Mouse (Mus musculus) MEL (cell line): ENCODE results near the gene Gm17268. TPM values are rescaled to one million over a fixed set of nuclear protein-coding genes. Genes with fewer than 3 reads are reported as not detected.
A peak's percentile ranks its signal among the peaks of the same experiment; 100 is the strongest.

Source experiments
- DNase-seq: peaks from one replicate; pipeline ENCODE4 v3.0.0; 2011; ENCODE audit warnings: low read depth, low spot score
- H3K27ac ChIP-seq: 2 replicates; pipeline ENCODE4 v1.5.1; 2012; ENCODE audit warnings: low read depth, mild to moderate bottlenecking, control low read depth, low read length, moderate library complexity; ENCODE audit not compliant: control insufficient read depth
- H3K27me3 ChIP-seq, 2 experiments: fragments of 150-350 bp in 1 of 2; sonication (generic) in 1 of 2; 2 replicates each; pipeline ENCODE4 v1.6.1; 2012; ENCODE audit warnings: low read length in 2 of 2, mild to moderate bottlenecking in 2 of 2, improper control_type of control experiment in 1 of 2, moderate library complexity in 1 of 2; ENCODE audit not compliant: insufficient read depth in 2 of 2, control insufficient read depth in 1 of 2
- H3K36me3 ChIP-seq, 2 experiments: 2 replicates each; pipeline ENCODE4 v1.6.1; 2012 to 2014; ENCODE audit warnings: low read length in 2 of 2, improper control_type of control experiment in 1 of 2, inconsistent platforms in 1 of 2, mild to moderate bottlenecking in 1 of 2; ENCODE audit not compliant: insufficient read depth in 2 of 2, control insufficient read depth in 1 of 2
- H3K4me1 ChIP-seq, 2 experiments: fragments of 150-350 bp in 1 of 2; sonication (generic) in 1 of 2; 2 replicates each; pipeline ENCODE4 v1.6.1; 2012; ENCODE audit warnings: low read length in 2 of 2, improper control_type of control experiment in 1 of 2, mild to moderate bottlenecking in 1 of 2; ENCODE audit not compliant: insufficient read depth in 2 of 2, control insufficient read depth in 1 of 2
- H3K4me3 ChIP-seq, 2 experiments: fragments of 150-350 bp in 1 of 2; sonication (generic) in 1 of 2; 2 replicates each; pipeline ENCODE4 v1.5.1; 2012; ENCODE audit warnings: low read depth in 2 of 2, low read length in 2 of 2, mild to moderate bottlenecking in 2 of 2, moderate library complexity in 2 of 2, control low read depth in 1 of 2, improper control_type of control experiment in 1 of 2; ENCODE audit not compliant: control insufficient read depth in 1 of 2, insufficient read depth in 1 of 2
- H3K79me2 ChIP-seq: 2 replicates; pipeline ENCODE4 v1.6.1; 2012; ENCODE audit warnings: mild to moderate bottlenecking, low read length, moderate library complexity; ENCODE audit not compliant: control insufficient read depth, poor library complexity, insufficient read depth
- H3K9ac ChIP-seq: 2 replicates; pipeline ENCODE4 v1.6.1; 2012; ENCODE audit warnings: low read depth, mild to moderate bottlenecking, control low read depth, low read length, moderate library complexity; ENCODE audit not compliant: control insufficient read depth, poor library complexity, severe bottlenecking
- H3K9me3 ChIP-seq: fragments of 150-350 bp; sonication (generic); replicated peaks from 2 replicates; pipeline ENCODE4 v1.6.1; 2012; ENCODE audit warnings: mild to moderate bottlenecking, low read length, improper control_type of control experiment, moderate library complexity; ENCODE audit not compliant: insufficient read depth
- BHLHE40 ChIP-seq: IDR thresholded peaks from 2 replicates; pipeline ENCODE4 v1.6.1; 2012; ENCODE audit warnings: low read depth, mild to moderate bottlenecking, inconsistent platforms, low read length, improper control_type of control experiment, borderline replicate concordance
- CHD1 ChIP-seq: IDR thresholded peaks from 2 replicates; pipeline ENCODE4 v1.6.1; 2012; ENCODE audit warnings: low read depth, mild to moderate bottlenecking, inconsistent platforms, low read length, improper control_type of control experiment
- CTCF ChIP-seq, 3 experiments: IDR thresholded peaks in 2 of 3; conservative IDR thresholded peaks in 1 of 3; 2 replicates each; pipeline ENCODE4 v1.5.1; 2011 to 2012; ENCODE audit warnings: low read length in 3 of 3, low read depth in 2 of 3, mild to moderate bottlenecking in 2 of 3, improper control_type of control experiment in 1 of 3, inconsistent platforms in 1 of 3, mixed read lengths in 1 of 3, moderate library complexity in 1 of 3; ENCODE audit not compliant: control insufficient read depth in 1 of 3, insufficient read depth in 1 of 3, poor library complexity in 1 of 3, severe bottlenecking in 1 of 3
- ELF1 ChIP-seq: IDR thresholded peaks from 2 replicates; pipeline ENCODE4 v1.6.1; 2014; ENCODE audit warnings: low read depth, mild to moderate bottlenecking, inconsistent platforms, low read length, improper control_type of control experiment, moderate library complexity
- EP300 ChIP-seq, 2 experiments: IDR thresholded peaks; 2 replicates each; pipeline ENCODE4 v1.6.1; 2011; ENCODE audit warnings: improper control_type of control experiment in 2 of 2, low read length in 2 of 2, low read depth in 1 of 2, mild to moderate bottlenecking in 1 of 2
- GABPA ChIP-seq: IDR thresholded peaks from 2 replicates; pipeline ENCODE4 v1.6.1; 2012; ENCODE audit warnings: low read depth, mild to moderate bottlenecking, inconsistent platforms, low read length, improper control_type of control experiment, moderate library complexity
- GATA1 ChIP-seq: IDR thresholded peaks from 2 replicates; pipeline ENCODE4 v1.6.1; 2011; ENCODE audit warnings: low read depth, low read length, improper control_type of control experiment
- JUND ChIP-seq: IDR thresholded peaks from 2 replicates; pipeline ENCODE4 v1.6.1; 2011; ENCODE audit warnings: low read depth, mild to moderate bottlenecking, improper control_type of control experiment, low read length
- MAFK ChIP-seq: IDR thresholded peaks from 2 replicates; pipeline ENCODE4 v1.6.1; 2011; ENCODE audit warnings: low read depth, mild to moderate bottlenecking, low read length, improper control_type of control experiment, borderline replicate concordance
- MAZ ChIP-seq: IDR thresholded peaks from 2 replicates; pipeline ENCODE4 v1.6.1; 2012; ENCODE audit warnings: low read depth, mild to moderate bottlenecking, inconsistent platforms, low read length, improper control_type of control experiment
- MEF2A ChIP-seq: IDR thresholded peaks from 2 replicates; pipeline ENCODE4 v1.6.1; 2014; ENCODE audit warnings: low read depth, mild to moderate bottlenecking, inconsistent platforms, low read length, improper control_type of control experiment; ENCODE audit not compliant: poor library complexity, insufficient replicate concordance, severe bottlenecking; ENCODE audit errors: extremely low read depth
- MYB ChIP-seq: IDR thresholded peaks from 2 replicates; pipeline ENCODE4 v1.6.1; 2011; ENCODE audit warnings: mild to moderate bottlenecking, low read depth, low read length, improper control_type of control experiment
- RAD21 ChIP-seq: IDR thresholded peaks from 2 replicates; pipeline ENCODE4 v1.6.1; 2011; ENCODE audit warnings: mild to moderate bottlenecking, low read depth, low read length, improper control_type of control experiment
- RCOR1 ChIP-seq: IDR thresholded peaks from 2 replicates; pipeline ENCODE4 v1.6.1; 2012; ENCODE audit warnings: low read depth, mild to moderate bottlenecking, inconsistent platforms, low read length, improper control_type of control experiment
- SMC3 ChIP-seq: IDR thresholded peaks from 2 replicates; pipeline ENCODE4 v1.6.1; 2011; ENCODE audit warnings: low read depth, low read length, improper control_type of control experiment
- TCF12 ChIP-seq: IDR thresholded peaks from 2 replicates; pipeline ENCODE4 v1.6.1; 2014; ENCODE audit warnings: low read depth, mild to moderate bottlenecking, inconsistent platforms, low read length, improper control_type of control experiment, moderate library complexity
- UBTF ChIP-seq: IDR thresholded peaks from 2 replicates; pipeline ENCODE4 v1.6.1; 2012; ENCODE audit warnings: low read depth, mild to moderate bottlenecking, inconsistent platforms, low read length, improper control_type of control experiment, moderate library complexity, borderline replicate concordance; ENCODE audit not compliant: insufficient read depth
- ZC3H11A ChIP-seq: IDR thresholded peaks from 2 replicates; pipeline ENCODE4 v1.6.1; 2012; ENCODE audit warnings: low read depth, mild to moderate bottlenecking, inconsistent platforms, low read length, improper control_type of control experiment
- ZKSCAN1 ChIP-seq: IDR thresholded peaks from 2 replicates; pipeline ENCODE4 v1.6.1; 2012; ENCODE audit warnings: low read depth, mild to moderate bottlenecking, inconsistent platforms, low read length, improper control_type of control experiment, moderate library complexity
- polyA plus RNA-seq, 2 experiments: library from polyadenylated mRNA; stranded (reverse) in 1 of 2; unstranded in 1 of 2; fragments of >175 nt in 1 of 2; fragments of >200 nt in 1 of 2; gene quantifications; 2 replicates each; pipeline versions ENCODE4 v1.2.1 to v1.2.4; 2012; ENCODE audit warnings: low replicate concordance in 2 of 2, low read depth in 1 of 2; ENCODE audit not compliant: insufficient read length in 2 of 2, insufficient read depth in 1 of 2, missing spikeins in 1 of 2
- total RNA-seq: library from RNA; depleted of rRNA; stranded (reverse); fragments of 300-350 nt; gene quantifications from 2 replicates; pipeline ENCODE4 v1.2.3, GENCODE M21; 2012

Gene Gm17268
- total and polyA plus RNA-seq, 3 experiments, result not detected

- H3K9me3 ChIP-seq, result no peaks in the 10 kb centered on the region; the same call in 1 of the 2 replicates
- DNase-seq, result no peak
- no peak overlapping the region for H3K4me3 ChIP-seq
- no peak overlapping the region for H3K27ac ChIP-seq
- TF ChIP-seq MAZ (no peak), UBTF (no peak), JUND (no peak), ZC3H11A (no peak), CHD1 (no peak), ELF1 (no peak), GATA1 (no peak), MYB (no peak), MAFK (no peak), EP300 (IDR thresholded peaks at IDR 0.05; ENCODE audit: low read depth in 1 of 2, low read length in 2 of 2) (no peak), MEF2A (no peak), GABPA (no peak), ZKSCAN1 (no peak), RCOR1 (no peak)
- no peaks in the 10 kb centered on the region for H3K36me3 ChIP-seq
- H3K79me2 ChIP-seq, result no peaks in the 10 kb centered on the region
- H3K9ac ChIP-seq, result no peak overlapping the region
- no peaks in the 10 kb centered on the region for H3K27me3 ChIP-seq
- H3K4me1 ChIP-seq, result no peaks in the 10 kb centered on the region
Observed at GRCm38 (mm10) chr11:81997085-81997484, 41.3 kb downstream of the Gm17268 start.

- no peak for TF ChIP-seq BHLHE40
- no peak for TF ChIP-seq TCF12
- TF ChIP-seq ZC3H11A, result peak; percentile 54
- TF ChIP-seq CTCF (IDR thresholded peaks at IDR 0.05 in 2 of 3, conservative IDR thresholded peaks at IDR 0.05 in 1 of 3; ENCODE audit: control insufficient read depth in 1 of 3, insufficient read depth in 1 of 3, low read depth in 2 of 3, low read length in 3 of 3, poor library complexity in 1 of 3, severe bottlenecking in 1 of 3), result peak in 2 of 3 experiments; percentile 75 to 93
- peak; percentile 69 for TF ChIP-seq RAD21
- peak; percentile 89 for TF ChIP-seq SMC3
- TF ChIP-seq ELF1, result no peak
- TF ChIP-seq, all 39 proteins: peak for 4
- H3K79me2 ChIP-seq, result no peaks in the 10 kb centered on the region
- H3K4me1 ChIP-seq, result no peaks in the 10 kb centered on the region
- H3K27me3 ChIP-seq, result no peaks in the 10 kb centered on the region
- no peaks in the 10 kb centered on the region; the same call in 1 of the 2 replicates for H3K9me3 ChIP-seq
- H3K4me3 ChIP-seq, result no peak overlapping the region
- no peak overlapping the region for H3K27ac ChIP-seq
- H3K9ac ChIP-seq, result no peak overlapping the region
- DNase-seq, result peak; percentile 57
- no peaks in the 10 kb centered on the region for H3K36me3 ChIP-seq
Observed at GRCm38 (mm10) chr11:81996172-81996841, 42.1 kb downstream of the Gm17268 start.
